Mouse (Mus musculus) heart, postnatal 0 days (tissue): Measurements from ENCODE around the gene Cmtm6. TPM values are rescaled to one million over a fixed set of nuclear protein-coding genes. Genes with fewer than 3 reads are reported as not detected.

Source experiments
- ATAC-seq: fragments of 200-750 bp; cut with Nextera tagmentation; 2 replicates; pipeline ENCODE4 v1.8.0; 2017; ENCODE audit warnings: low read depth, moderate number of reproducible peaks, moderate library complexity; ENCODE audit not compliant: insufficient read depth
- DNase-seq: peaks from one replicate; pipeline ENCODE4 v3.0.0-alpha.2; 2016; ENCODE audit warnings: low spot score
- H3K27ac ChIP-seq: fragments of 300-500 bp; sonication (generic); 2 replicates; pipeline ENCODE4 v1.5.1; 2014; ENCODE audit warnings: low read depth, mild to moderate bottlenecking
- H3K27me3 ChIP-seq: fragments of 300-500 bp; sonication (generic); 2 replicates; pipeline ENCODE4 v1.6.1; 2014; ENCODE audit warnings: low read length, mixed read lengths; ENCODE audit not compliant: control insufficient read depth, insufficient read depth
- H3K36me3 ChIP-seq: fragments of 300-500 bp; sonication (generic); replicated peaks from 2 replicates; pipeline ENCODE4 v1.6.1; 2014; ENCODE audit warnings: low read length, mixed read lengths; ENCODE audit not compliant: control insufficient read depth, insufficient read depth
- H3K4me1 ChIP-seq: fragments of 300-500 bp; sonication (generic); 2 replicates; pipeline ENCODE4 v1.6.1; 2014; ENCODE audit warnings: antibody characterized with exemption; ENCODE audit not compliant: control insufficient read depth, insufficient read depth
- H3K4me2 ChIP-seq: fragments of 300-500 bp; sonication (generic); 2 replicates; pipeline ENCODE4 v1.6.1; 2014; ENCODE audit warnings: low read depth, mild to moderate bottlenecking, low read length, moderate library complexity
- H3K4me3 ChIP-seq: fragments of 300-500 bp; sonication (generic); 2 replicates; pipeline ENCODE4 v1.5.1; 2014; ENCODE audit warnings: low read depth, low read length
- H3K9ac ChIP-seq: fragments of 300-500 bp; sonication (generic); replicated peaks from 2 replicates; pipeline ENCODE4 v1.6.1; 2014; ENCODE audit warnings: low read depth, low read length, mixed read lengths
- H3K9me3 ChIP-seq: fragments of 300-500 bp; sonication (generic); replicated peaks from 2 replicates; pipeline ENCODE4 v1.6.1; 2016; ENCODE audit warnings: low read length; ENCODE audit not compliant: control insufficient read depth
- CTCF ChIP-seq: IDR thresholded peaks from 2 replicates; pipeline ENCODE4 v1.5.1; 2016; ENCODE audit warnings: antibody characterized with exemption, control low read depth, low read depth
- EP300 ChIP-seq: IDR thresholded peaks from 2 replicates; pipeline ENCODE4 v1.6.1; 2016; ENCODE audit warnings: antibody characterized with exemption, low read depth
- WGBS: fragments of 180-500 bp; shearing (Covaris S2); extraction: QIAGEN DNeasy Blood & Tissue Kit; methylation state at CpG from one replicate; pipeline ENCODE4 v1.1.7; 2014; 5-methylcytosine and 5-hydroxymethylcytosine counted together
- polyA plus RNA-seq: library from polyadenylated mRNA; unstranded; fragments of >200 nt; fragmentation: Nextera tagmentation; extraction: Ambion mirVana; gene quantifications from 2 replicates; pipeline ENCODE4 v1.2.1, GENCODE M21; 2015
- total RNA-seq: library from RNA; depleted of rRNA; stranded (reverse); fragments of >200 nt; gene quantifications from 2 replicates; pipeline ENCODE4 v1.2.3, GENCODE M21; 2014; ENCODE audit warnings: low replicate concordance

Gene Cmtm6
- total and polyA plus RNA-seq, 2 experiments from 2014 or later, result 22.8 to 33.8 TPM

GRCm38 (mm10) chr9:114774629-114775028 lies 43.7 kb downstream of the Cmtm6 start:
- Histone ChIP-seq H3K27ac (no peak overlapping the region), H3K36me3 (peaks cover 12% of the 10 kb centered on the region; the same call in 1 of the 2 replicates), H3K4me3 (no peak overlapping the region), H3K9ac (no peak overlapping the region), H3K4me2 (no peak overlapping the region), H3K4me1 (no peaks in the 10 kb centered on the region), H3K27me3 (no peaks in the 10 kb centered on the region), H3K9me3 (no peaks in the 10 kb centered on the region)
- TF ChIP-seq CTCF, result no peak
- no peak for TF ChIP-seq EP300
- WGBS, result 62% methylated on average over 6 of the region's 6 CpGs
- ATAC-seq, result no peak
- no peak for DNase-seq

GRCm38 (mm10) chr9:114775272-114775671 lies 44.4 kb downstream of the Cmtm6 start:
- 44% methylated on average over 4 of the region's 4 CpGs for WGBS
- DNase-seq (no peak), ATAC-seq (peak; percentile 52)
- peak overlapping the region; percentile 37; the same call in 1 of the 2 replicates for H3K27ac ChIP-seq
- no peaks in the 10 kb centered on the region for H3K27me3 ChIP-seq
- no peak for TF ChIP-seq EP300
- TF ChIP-seq CTCF, result no peak
- H3K36me3 ChIP-seq, result peaks cover 12% of the 10 kb centered on the region; the same call in 1 of the 2 replicates
- peaks cover 5% of the 10 kb centered on the region; the same call in 1 of the 2 replicates for H3K4me1 ChIP-seq
- H3K9me3 ChIP-seq, result no peaks in the 10 kb centered on the region
- no peak overlapping the region for H3K4me2 ChIP-seq
- H3K4me3 ChIP-seq, result no peak overlapping the region
- no peak overlapping the region for H3K9ac ChIP-seq

GRCm38 (mm10) chr9:114776361-114776760 lies 45.4 kb downstream of the Cmtm6 start:
- Histone ChIP-seq H3K4me2 (no peak overlapping the region), H3K9ac (no peak overlapping the region), H3K36me3 (peaks cover 12% of the 10 kb centered on the region; the same call in 1 of the 2 replicates), H3K9me3 (no peaks in the 10 kb centered on the region), H3K4me3 (no peak overlapping the region), H3K27ac (no peak overlapping the region), H3K27me3 (no peaks in the 10 kb centered on the region), H3K4me1 (peaks cover 6% of the 10 kb centered on the region; the same call in 1 of the 2 replicates)
- ATAC-seq, result no peak
- no peak for DNase-seq
- TF ChIP-seq EP300 (no peak), CTCF (no peak)
- WGBS, result 75% methylated on average over 3 of the region's 3 CpGs

GRCm38 (mm10) chr9:114777178-114778046 lies 46.5 kb downstream of the Cmtm6 start:
- ATAC-seq (no peak), DNase-seq (no peak)
- Histone ChIP-seq H3K9me3 (no peaks in the 10 kb centered on the region), H3K4me3 (no peak overlapping the region), H3K4me2 (no peak overlapping the region), H3K27ac (no peak overlapping the region), H3K27me3 (no peaks in the 10 kb centered on the region), H3K9ac (no peak overlapping the region), H3K4me1 (peaks cover 9% of the 10 kb centered on the region; the same call in 1 of the 2 replicates), H3K36me3 (peaks cover 5% of the 10 kb centered on the region; the same call in 1 of the 2 replicates)
- TF ChIP-seq EP300 (no peak), CTCF (no peak)
- 62% methylated on average over 6 of the region's 6 CpGs for WGBS

- no peak for ATAC-seq
- Histone ChIP-seq H3K9me3 (no peaks in the 10 kb centered on the region), H3K36me3 (no peaks in the 10 kb centered on the region), H3K27me3 (no peaks in the 10 kb centered on the region), H3K27ac (no peak overlapping the region), H3K4me1 (peaks cover 9% of the 10 kb centered on the region; the same call in 1 of the 2 replicates), H3K4me3 (no peak overlapping the region), H3K4me2 (no peak overlapping the region), H3K9ac (no peak overlapping the region)
- no peak for DNase-seq
- TF ChIP-seq CTCF (no peak), EP300 (no peak)
- WGBS, result 74% methylated on average over 7 of the region's 7 CpGs
Measured at GRCm38 (mm10) chr9:114778047-114778390, 47.1 kb downstream of the Cmtm6 start.
